Mouse (Mus musculus): ENCODE measurements around the gene Galnt6. TPM values are rescaled to one million over a fixed set of nuclear protein-coding genes. Genes with fewer than 3 reads are reported as not detected.

Gene Galnt6
- total and polyA plus RNA-seq, 2 experiments: 0.42 to 0.46 TPM

GRCm38 (mm10) chr15:100694406-100694805 is 34.8 kb downstream of the Galnt6 start:
- no peak for DNase-seq (ENCODE audit: extremely low read depth, low read depth, low spot score)
- no peaks in the 10 kb centered on the region for H3K36me3 ChIP-seq (ENCODE audit: control insufficient read depth, insufficient read depth, low read length)
- H3K4me3 ChIP-seq (ENCODE audit: insufficient read depth, low read depth, low read length): no peak overlapping the region
- no peak overlapping the region for H3K9ac ChIP-seq (ENCODE audit: low read depth, low read length)
- TF ChIP-seq POLR2A (IDR thresholded peaks at IDR 0.05; ENCODE audit: extremely low read depth, insufficient read depth, low read length): no peak
- TF ChIP-seq CTCF (IDR thresholded peaks at IDR 0.05; ENCODE audit: low read depth, low read length): no peak
- H3K4me1 ChIP-seq (ENCODE audit: control insufficient read depth, insufficient read depth, low read length): no peaks in the 10 kb centered on the region
- 93% methylated on average over 9 of the region's 9 CpGs for WGBS
- H3K79me2 ChIP-seq (ENCODE audit: control insufficient read depth, insufficient read depth, low read length): no peaks in the 10 kb centered on the region
- no peak overlapping the region for H3K27ac ChIP-seq (replicated peaks; ENCODE audit: insufficient read depth, low read depth, low read length)
- no peaks in the 10 kb centered on the region for H3K27me3 ChIP-seq (ENCODE audit: control insufficient read depth, insufficient read depth, low read length)

GRCm38 (mm10) chr15:100691990-100692389 is 37.2 kb downstream of the Galnt6 start:
- Histone ChIP-seq H3K27ac (replicated peaks; ENCODE audit: insufficient read depth, low read depth, low read length) (no peak overlapping the region), H3K79me2 (ENCODE audit: control insufficient read depth, insufficient read depth, low read length) (no peaks in the 10 kb centered on the region), H3K36me3 (ENCODE audit: control insufficient read depth, insufficient read depth, low read length) (no peaks in the 10 kb centered on the region), H3K4me3 (ENCODE audit: insufficient read depth, low read depth, low read length) (no peak overlapping the region), H3K9ac (ENCODE audit: low read depth, low read length) (no peak overlapping the region), H3K4me1 (ENCODE audit: control insufficient read depth, insufficient read depth, low read length) (no peaks in the 10 kb centered on the region), H3K27me3 (ENCODE audit: control insufficient read depth, insufficient read depth, low read length) (no peaks in the 10 kb centered on the region)
- 56% methylated on average over 3 of the region's 3 CpGs for WGBS
- no peak for DNase-seq (ENCODE audit: extremely low read depth, low read depth, low spot score)
- TF ChIP-seq POLR2A (IDR thresholded peaks at IDR 0.05; ENCODE audit: extremely low read depth, insufficient read depth, low read length): no peak
- no peak for TF ChIP-seq CTCF (IDR thresholded peaks at IDR 0.05; ENCODE audit: low read depth, low read length)

- no peak for DNase-seq (ENCODE audit: extremely low read depth, low read depth, low spot score)
- TF ChIP-seq CTCF (IDR thresholded peaks at IDR 0.05; ENCODE audit: low read depth, low read length): no peak
- TF ChIP-seq POLR2A (IDR thresholded peaks at IDR 0.05; ENCODE audit: extremely low read depth, insufficient read depth, low read length): no peak
Observed at GRCm38 (mm10) chr15:100687430-100687971, 41.7 kb downstream of the Galnt6 start, which contains the start of gene Cela1. Gene Cela1, minus strand, starts transcription at chr15:100687921.

GRCm38 (mm10) chr15:100686989-100687388 is 42.2 kb downstream of the Galnt6 start:
- Histone ChIP-seq H3K9ac (ENCODE audit: low read depth, low read length) (no peak overlapping the region), H3K36me3 (ENCODE audit: control insufficient read depth, insufficient read depth, low read length) (no peaks in the 10 kb centered on the region), H3K27me3 (ENCODE audit: control insufficient read depth, insufficient read depth, low read length) (no peaks in the 10 kb centered on the region), H3K27ac (replicated peaks; ENCODE audit: insufficient read depth, low read depth, low read length) (no peak overlapping the region), H3K79me2 (ENCODE audit: control insufficient read depth, insufficient read depth, low read length) (no peaks in the 10 kb centered on the region), H3K4me1 (ENCODE audit: control insufficient read depth, insufficient read depth, low read length) (peaks cover 2% of the 10 kb centered on the region; the same call in 1 of the 2 replicates), H3K4me3 (ENCODE audit: insufficient read depth, low read depth, low read length) (no peak overlapping the region)
- WGBS: 42% methylated on average over 12 of the region's 12 CpGs
- TF ChIP-seq CTCF (IDR thresholded peaks at IDR 0.05; ENCODE audit: low read depth, low read length) (no peak), POLR2A (IDR thresholded peaks at IDR 0.05; ENCODE audit: extremely low read depth, insufficient read depth, low read length) (no peak)
- DNase-seq (ENCODE audit: extremely low read depth, low read depth, low spot score): no peak

More at GRCm38 (mm10) chr15:100687430-100687971, 41.7 kb downstream of the Galnt6 start, which contains the start of gene Cela1:
- H3K4me3 ChIP-seq (ENCODE audit: insufficient read depth, low read depth, low read length): no peak within 1 kb of the TSS
- H3K4me1 ChIP-seq (ENCODE audit: control insufficient read depth, insufficient read depth, low read length): no peaks in the 10 kb centered on the region
- WGBS: 79% methylated on average over 8 of the region's 8 CpGs
- H3K79me2 ChIP-seq (ENCODE audit: control insufficient read depth, insufficient read depth, low read length): no peaks in the 10 kb centered on the region
- H3K27me3 ChIP-seq (ENCODE audit: control insufficient read depth, insufficient read depth, low read length): no peaks in the 10 kb centered on the region
- no peak within 1 kb of the TSS for H3K9ac ChIP-seq (ENCODE audit: low read depth, low read length)
- no peaks in the 10 kb centered on the region for H3K36me3 ChIP-seq (ENCODE audit: control insufficient read depth, insufficient read depth, low read length)
- H3K27ac ChIP-seq (replicated peaks; ENCODE audit: insufficient read depth, low read depth, low read length): no peak within 1 kb of the TSS

- Histone ChIP-seq H3K27me3 (ENCODE audit: control insufficient read depth, insufficient read depth, low read length) (no peaks in the 10 kb centered on the region), H3K36me3 (ENCODE audit: control insufficient read depth, insufficient read depth, low read length) (no peaks in the 10 kb centered on the region), H3K79me2 (ENCODE audit: control insufficient read depth, insufficient read depth, low read length) (no peaks in the 10 kb centered on the region), H3K27ac (replicated peaks; ENCODE audit: insufficient read depth, low read depth, low read length) (no peak overlapping the region), H3K4me1 (ENCODE audit: control insufficient read depth, insufficient read depth, low read length) (peaks cover 4% of the 10 kb centered on the region), H3K4me3 (ENCODE audit: insufficient read depth, low read depth, low read length) (no peak overlapping the region), H3K9ac (ENCODE audit: low read depth, low read length) (no peak overlapping the region)
- TF ChIP-seq POLR2A (IDR thresholded peaks at IDR 0.05; ENCODE audit: extremely low read depth, insufficient read depth, low read length): no peak
- no peak for TF ChIP-seq CTCF (IDR thresholded peaks at IDR 0.05; ENCODE audit: low read depth, low read length)
- WGBS: 92% methylated on average over 6 of the region's 6 CpGs
- no peak for DNase-seq (ENCODE audit: extremely low read depth, low read depth, low spot score)
Observed at GRCm38 (mm10) chr15:100686434-100686833, 42.7 kb downstream of the Galnt6 start.

GRCm38 (mm10) chr15:100685849-100686248 is 43.3 kb downstream of the Galnt6 start:
- Histone ChIP-seq H3K4me3 (ENCODE audit: insufficient read depth, low read depth, low read length) (no peak overlapping the region), H3K36me3 (ENCODE audit: control insufficient read depth, insufficient read depth, low read length) (no peaks in the 10 kb centered on the region), H3K79me2 (ENCODE audit: control insufficient read depth, insufficient read depth, low read length) (no peaks in the 10 kb centered on the region), H3K9ac (ENCODE audit: low read depth, low read length) (no peak overlapping the region), H3K4me1 (ENCODE audit: control insufficient read depth, insufficient read depth, low read length) (peaks cover 7% of the 10 kb centered on the region), H3K27ac (replicated peaks; ENCODE audit: insufficient read depth, low read depth, low read length) (no peak overlapping the region), H3K27me3 (ENCODE audit: control insufficient read depth, insufficient read depth, low read length) (no peaks in the 10 kb centered on the region)
- TF ChIP-seq POLR2A (IDR thresholded peaks at IDR 0.05; ENCODE audit: extremely low read depth, insufficient read depth, low read length) (no peak), CTCF (IDR thresholded peaks at IDR 0.05; ENCODE audit: low read depth, low read length) (no peak)
- 84% methylated on average over 8 of the region's 8 CpGs for WGBS
- DNase-seq (ENCODE audit: extremely low read depth, low read depth, low spot score): no peak
